Mouse (Mus musculus): ENCODE measurements around the gene Pde4b. TPM values are rescaled to one million over a fixed set of nuclear protein-coding genes. Genes with fewer than 3 reads are reported as not detected.

Pde4b gene
- polyA plus RNA-seq, 1 experiment, result 3.9 TPM

GRCm38 (mm10) chr4:102240754-102241427 is 153.5 kb downstream of the Pde4b start:
- TF ChIP-seq POLR2A (IDR thresholded peaks at IDR 0.05; ENCODE audit: borderline replicate concordance, control insufficient read depth, low read depth, low read length) (no peak), CTCF (IDR thresholded peaks at IDR 0.05; ENCODE audit: control insufficient read depth, insufficient read depth, low read length) (no peak)
- no peaks in the 10 kb centered on the region for H3K4me1 ChIP-seq (ENCODE audit: control insufficient read depth, insufficient read depth, low read length)
- H3K4me3 ChIP-seq (replicated peaks; ENCODE audit: control insufficient read depth, low read depth, low read length), result no peak overlapping the region
- H3K27ac ChIP-seq (ENCODE audit: control insufficient read depth, insufficient read depth, low read depth, low read length, poor library complexity), result no peak overlapping the region
- 66% methylated on average over 8 of the region's 8 CpGs for WGBS

- Histone ChIP-seq H3K4me1 (ENCODE audit: control insufficient read depth, insufficient read depth, low read length) (no peaks in the 10 kb centered on the region), H3K4me3 (replicated peaks; ENCODE audit: control insufficient read depth, low read depth, low read length) (no peak overlapping the region), H3K27ac (ENCODE audit: control insufficient read depth, insufficient read depth, low read depth, low read length, poor library complexity) (no peak overlapping the region)
- TF ChIP-seq POLR2A (IDR thresholded peaks at IDR 0.05; ENCODE audit: borderline replicate concordance, control insufficient read depth, low read depth, low read length), result no peak
- TF ChIP-seq CTCF (IDR thresholded peaks at IDR 0.05; ENCODE audit: control insufficient read depth, insufficient read depth, low read length), result no peak
Measured at GRCm38 (mm10) chr4:102253994-102254393, 166.7 kb downstream of the Pde4b start.

- no peak for TF ChIP-seq POLR2A (IDR thresholded peaks at IDR 0.05; ENCODE audit: borderline replicate concordance, control insufficient read depth, low read depth, low read length)
- TF ChIP-seq CTCF (IDR thresholded peaks at IDR 0.05; ENCODE audit: control insufficient read depth, insufficient read depth, low read length), result no peak
- no peak overlapping the region for H3K4me3 ChIP-seq (replicated peaks; ENCODE audit: control insufficient read depth, low read depth, low read length)
- WGBS, result 29% methylated on average over 15 of the region's 15 CpGs
- H3K4me1 ChIP-seq (ENCODE audit: control insufficient read depth, insufficient read depth, low read length), result no peaks in the 10 kb centered on the region
- H3K27ac ChIP-seq (ENCODE audit: control insufficient read depth, insufficient read depth, low read depth, low read length, poor library complexity), result no peak overlapping the region
Measured at GRCm38 (mm10) chr4:102254466-102255294, 167.3 kb downstream of the Pde4b start.

GRCm38 (mm10) chr4:102255295-102255670 is 167.9 kb downstream of the Pde4b start:
- Histone ChIP-seq H3K4me3 (replicated peaks; ENCODE audit: control insufficient read depth, low read depth, low read length) (no peak overlapping the region), H3K4me1 (ENCODE audit: control insufficient read depth, insufficient read depth, low read length) (no peaks in the 10 kb centered on the region), H3K27ac (ENCODE audit: control insufficient read depth, insufficient read depth, low read depth, low read length, poor library complexity) (no peak overlapping the region)
- 80% methylated on average over 9 of the region's 9 CpGs for WGBS
- no peak for TF ChIP-seq CTCF (IDR thresholded peaks at IDR 0.05; ENCODE audit: control insufficient read depth, insufficient read depth, low read length)
- TF ChIP-seq POLR2A (IDR thresholded peaks at IDR 0.05; ENCODE audit: borderline replicate concordance, control insufficient read depth, low read depth, low read length), result no peak

- 61% methylated on average over 6 of the region's 6 CpGs for WGBS
- TF ChIP-seq CTCF (IDR thresholded peaks at IDR 0.05; ENCODE audit: control insufficient read depth, insufficient read depth, low read length), result no peak
- no peak for TF ChIP-seq POLR2A (IDR thresholded peaks at IDR 0.05; ENCODE audit: borderline replicate concordance, control insufficient read depth, low read depth, low read length)
- Histone ChIP-seq H3K4me1 (ENCODE audit: control insufficient read depth, insufficient read depth, low read length) (no peaks in the 10 kb centered on the region), H3K27ac (ENCODE audit: control insufficient read depth, insufficient read depth, low read depth, low read length, poor library complexity) (no peak overlapping the region), H3K4me3 (replicated peaks; ENCODE audit: control insufficient read depth, low read depth, low read length) (no peak overlapping the region)
Measured at GRCm38 (mm10) chr4:102256170-102256960, 169.0 kb downstream of the Pde4b start.

- Histone ChIP-seq H3K4me1 (ENCODE audit: control insufficient read depth, insufficient read depth, low read length) (no peaks in the 10 kb centered on the region), H3K27ac (ENCODE audit: control insufficient read depth, insufficient read depth, low read depth, low read length, poor library complexity) (no peak overlapping the region), H3K4me3 (replicated peaks; ENCODE audit: control insufficient read depth, low read depth, low read length) (no peak overlapping the region)
- TF ChIP-seq CTCF (IDR thresholded peaks at IDR 0.05; ENCODE audit: control insufficient read depth, insufficient read depth, low read length) (no peak), POLR2A (IDR thresholded peaks at IDR 0.05; ENCODE audit: borderline replicate concordance, control insufficient read depth, low read depth, low read length) (no peak)
Measured at GRCm38 (mm10) chr4:102260216-102260615, 172.9 kb downstream of the Pde4b start.

GRCm38 (mm10) chr4:102272313-102272712 is 185.0 kb downstream of the Pde4b start:
- WGBS, result 72% methylated on average over 3 of the region's 3 CpGs
- no peak overlapping the region for H3K27ac ChIP-seq (ENCODE audit: control insufficient read depth, insufficient read depth, low read depth, low read length, poor library complexity)
- no peaks in the 10 kb centered on the region for H3K4me1 ChIP-seq (ENCODE audit: control insufficient read depth, insufficient read depth, low read length)
- TF ChIP-seq CTCF (IDR thresholded peaks at IDR 0.05; ENCODE audit: control insufficient read depth, insufficient read depth, low read length) (no peak), POLR2A (IDR thresholded peaks at IDR 0.05; ENCODE audit: borderline replicate concordance, control insufficient read depth, low read depth, low read length) (no peak)
- no peak overlapping the region for H3K4me3 ChIP-seq (replicated peaks; ENCODE audit: control insufficient read depth, low read depth, low read length)

GRCm38 (mm10) chr4:102272749-102273148 is 185.4 kb downstream of the Pde4b start:
- no peak overlapping the region for H3K4me3 ChIP-seq (replicated peaks; ENCODE audit: control insufficient read depth, low read depth, low read length)
- TF ChIP-seq POLR2A (IDR thresholded peaks at IDR 0.05; ENCODE audit: borderline replicate concordance, control insufficient read depth, low read depth, low read length), result no peak
- TF ChIP-seq CTCF (IDR thresholded peaks at IDR 0.05; ENCODE audit: control insufficient read depth, insufficient read depth, low read length), result no peak
- no peaks in the 10 kb centered on the region for H3K4me1 ChIP-seq (ENCODE audit: control insufficient read depth, insufficient read depth, low read length)
- 51% methylated on average over 4 of the region's 4 CpGs for WGBS
- no peak overlapping the region for H3K27ac ChIP-seq (ENCODE audit: control insufficient read depth, insufficient read depth, low read depth, low read length, poor library complexity)
